Mouse (Mus musculus) left cerebral cortex, adult 18-20 months (tissue): ENCODE measurements around the gene Hhex. TPM values are rescaled to one million over a fixed set of nuclear protein-coding genes. Genes with fewer than 3 reads are reported as not detected.

Experiments used
- DNase-seq, 2 experiments: peaks; one replicate each; pipeline ENCODE4 v3.0.0; 2021 to 2022; ENCODE audit warnings: low spot score in 2 of 2, mixed read lengths in 1 of 2
- total RNA-seq, 2 experiments: library from RNA; stranded (reverse); gene quantifications; 2 replicates each; pipeline ENCODE4 v1.2.3; 2021

Hhex gene
- total RNA-seq, 2 experiments from 2014 or later: 1.7 to 2.0 TPM

- DNase-seq: no peak
Measured at GRCm38 (mm10) chr19:37448212-37448611, 13.6 kb downstream of the Hhex start.

- DNase-seq: no peak
Measured at GRCm38 (mm10) chr19:37449246-37449645, 14.6 kb downstream of the Hhex start.

GRCm38 (mm10) chr19:37455528-37455927, 20.9 kb downstream of the Hhex start:
- no peak for DNase-seq

- no peak for DNase-seq
Measured at GRCm38 (mm10) chr19:37455961-37456360, 21.4 kb downstream of the Hhex start.

DNA sequence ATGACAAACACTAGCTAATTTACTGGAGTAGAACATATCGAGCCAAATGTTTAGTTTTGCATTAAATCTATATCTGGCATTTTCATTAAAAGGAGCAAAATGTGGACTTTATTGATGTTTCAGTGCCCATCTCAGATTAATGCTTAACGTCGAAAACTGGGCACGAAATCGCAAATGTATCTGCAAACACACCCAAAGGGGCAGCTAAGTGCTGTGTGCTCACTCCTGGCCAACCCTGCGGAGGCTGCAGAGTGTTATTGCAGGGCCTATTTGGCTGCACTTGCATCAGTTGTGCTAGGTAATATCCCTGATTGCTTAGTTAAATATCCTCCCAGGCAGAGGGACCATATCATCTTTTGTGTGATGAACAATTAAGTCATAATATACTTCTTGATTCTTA, 23.4 kb downstream of the Hhex start:
- DNase-seq: no peak

GRCm38 (mm10) chr19:37466403-37466802, 31.8 kb downstream of the Hhex start:
- DNase-seq: no peak

GRCm38 (mm10) chr19:37466978-37467377, 32.4 kb downstream of the Hhex start:
- DNase-seq: no peak

- no peak for DNase-seq
Measured at GRCm38 (mm10) chr19:37468841-37469566, 34.4 kb downstream of the Hhex start.

DNA sequence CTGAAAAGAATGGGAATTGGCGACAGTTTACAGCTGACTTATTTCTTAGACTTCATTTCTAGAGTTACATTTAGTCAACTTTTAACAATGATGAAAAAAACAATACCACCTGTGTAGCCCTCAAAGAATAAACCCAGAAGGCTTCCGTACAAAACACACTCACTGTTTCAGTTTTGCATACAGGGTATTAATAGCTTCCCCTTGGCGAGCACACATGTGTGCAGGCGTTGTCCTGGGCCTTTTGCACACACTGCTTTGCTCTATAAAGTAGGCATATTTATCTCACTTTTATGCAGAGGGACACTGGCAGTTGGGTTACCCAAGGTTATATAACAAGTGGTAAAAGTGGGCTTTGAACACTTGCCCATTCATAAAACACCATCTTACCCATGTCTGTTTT, 37.1 kb downstream of the Hhex start:
- DNase-seq: no peak

DNA sequence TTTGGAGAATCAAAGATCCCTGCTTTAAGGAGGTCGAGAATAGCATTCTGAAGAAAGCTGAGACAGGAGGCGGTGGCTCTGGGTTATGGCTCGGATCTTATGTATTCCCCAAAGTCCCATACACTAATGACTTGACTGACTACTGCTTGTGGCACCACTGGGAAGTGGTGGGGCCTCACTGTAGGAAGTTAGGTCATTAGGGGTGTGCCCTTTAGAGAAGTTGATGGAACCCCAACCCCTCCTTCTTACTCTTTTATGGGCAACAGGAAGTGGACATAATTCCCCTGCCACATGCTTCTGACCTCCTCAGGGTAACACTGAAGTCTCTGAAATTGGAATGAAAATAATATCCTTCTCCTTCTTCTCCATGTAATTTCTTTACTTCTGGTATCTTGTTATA, 38.0 kb downstream of the Hhex start:
- DNase-seq: no peak

DNA sequence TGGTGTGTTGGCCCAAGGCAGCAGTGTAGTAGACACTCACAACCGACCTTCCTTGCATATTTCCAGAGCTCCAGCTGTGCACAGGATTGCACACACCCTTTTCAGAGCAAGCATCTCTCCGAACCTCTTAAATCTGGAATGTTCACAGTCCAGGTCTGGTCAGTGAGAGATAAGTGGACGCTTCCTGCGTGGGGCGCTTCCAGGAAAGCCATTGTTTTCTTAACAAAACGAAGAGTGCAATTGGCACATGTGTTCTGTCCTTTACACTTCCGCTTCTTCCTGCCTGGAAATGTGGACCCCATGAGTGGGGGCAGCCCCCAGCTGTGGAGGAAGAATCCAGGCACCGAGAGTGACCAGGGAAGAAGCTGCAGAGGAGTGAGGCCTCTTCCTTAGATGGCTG, 47.1 kb downstream of the Hhex start:
- DNase-seq: no peak

DNA sequence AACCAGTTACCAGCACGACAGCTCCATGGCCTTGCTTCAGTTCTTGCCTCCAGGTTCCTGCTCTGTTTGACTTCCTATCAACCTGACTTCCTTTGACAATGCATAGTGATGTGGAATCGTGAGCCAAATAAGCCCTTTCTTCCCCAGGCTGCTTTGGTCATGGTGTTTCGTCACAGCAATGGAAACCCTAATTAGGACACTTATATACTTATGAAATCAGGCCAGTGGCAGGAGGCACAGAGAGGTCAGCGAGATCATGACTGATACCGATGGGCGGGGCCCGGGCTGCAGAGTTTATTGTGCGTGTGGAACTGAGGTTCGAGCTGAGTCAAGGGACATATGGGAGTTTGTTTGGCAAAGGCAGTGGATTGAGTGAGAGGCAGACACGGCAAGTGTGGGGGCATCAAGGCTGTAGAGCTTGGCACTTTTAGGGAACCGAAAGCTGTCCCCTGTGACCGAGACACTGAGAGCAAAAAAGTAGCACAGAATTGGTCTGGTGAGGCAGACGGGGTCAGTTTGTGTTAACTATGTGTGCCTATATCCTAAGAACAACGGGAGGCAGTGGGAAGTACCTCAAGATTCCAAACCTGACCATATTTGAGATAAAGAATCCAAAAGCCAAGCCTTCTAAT, 48.1 kb downstream of the Hhex start:
- DNase-seq: no peak

- DNase-seq: no peak
Measured at GRCm38 (mm10) chr19:37484787-37485186, 50.2 kb downstream of the Hhex start.

DNA sequence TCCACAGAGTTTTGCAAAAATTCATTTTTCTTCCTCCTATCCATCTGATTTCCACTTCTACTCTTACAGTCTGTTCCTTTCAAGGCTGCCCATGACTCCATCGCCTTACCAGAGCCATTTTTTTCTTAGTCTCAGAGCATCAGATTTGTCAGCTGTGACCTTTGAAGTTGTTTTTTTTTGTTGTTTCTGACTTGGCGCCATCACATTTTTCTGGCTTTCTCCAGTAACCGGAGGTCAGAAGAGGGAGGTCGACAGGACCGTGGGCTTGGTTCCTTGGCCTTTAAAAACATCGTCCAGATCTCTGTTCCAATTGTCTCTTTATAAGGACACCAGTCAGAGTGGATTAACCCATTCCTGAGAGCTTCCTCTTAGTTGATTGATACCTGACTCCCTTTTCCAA, 52.2 kb downstream of the Hhex start:
- no peak for DNase-seq

DNA sequence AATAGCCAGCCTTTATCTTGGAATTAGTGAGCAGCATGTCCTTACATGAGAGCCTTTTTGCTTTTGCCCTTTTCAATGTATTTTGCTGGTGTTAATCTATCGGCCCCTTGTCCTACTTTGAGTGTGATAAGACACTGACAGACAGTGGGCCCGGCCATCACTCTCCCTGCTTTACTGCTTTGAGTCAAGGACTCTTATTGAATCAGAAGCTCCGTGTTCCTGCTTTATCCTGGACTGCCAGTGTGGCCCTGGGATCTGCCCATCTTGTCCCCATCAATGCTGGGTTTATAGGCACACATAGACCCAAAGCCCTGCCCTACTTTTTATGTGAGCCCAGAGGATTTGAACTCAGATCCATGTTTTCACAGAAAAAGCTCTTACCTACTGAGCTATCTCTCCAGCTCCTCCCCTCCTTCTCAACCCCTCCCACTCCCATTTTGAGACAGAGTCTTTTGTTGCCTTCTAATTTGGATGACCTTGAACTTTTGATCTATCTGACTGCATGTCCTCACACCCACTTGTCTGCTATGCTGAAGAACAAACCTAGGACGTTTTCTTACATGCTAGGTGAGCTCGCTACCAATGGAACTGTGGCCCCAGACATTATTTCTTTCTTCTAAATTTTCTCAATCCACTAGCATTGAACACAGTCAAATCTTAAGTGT, 53.3 kb downstream of the Hhex start:
- DNase-seq: no peak

DNA sequence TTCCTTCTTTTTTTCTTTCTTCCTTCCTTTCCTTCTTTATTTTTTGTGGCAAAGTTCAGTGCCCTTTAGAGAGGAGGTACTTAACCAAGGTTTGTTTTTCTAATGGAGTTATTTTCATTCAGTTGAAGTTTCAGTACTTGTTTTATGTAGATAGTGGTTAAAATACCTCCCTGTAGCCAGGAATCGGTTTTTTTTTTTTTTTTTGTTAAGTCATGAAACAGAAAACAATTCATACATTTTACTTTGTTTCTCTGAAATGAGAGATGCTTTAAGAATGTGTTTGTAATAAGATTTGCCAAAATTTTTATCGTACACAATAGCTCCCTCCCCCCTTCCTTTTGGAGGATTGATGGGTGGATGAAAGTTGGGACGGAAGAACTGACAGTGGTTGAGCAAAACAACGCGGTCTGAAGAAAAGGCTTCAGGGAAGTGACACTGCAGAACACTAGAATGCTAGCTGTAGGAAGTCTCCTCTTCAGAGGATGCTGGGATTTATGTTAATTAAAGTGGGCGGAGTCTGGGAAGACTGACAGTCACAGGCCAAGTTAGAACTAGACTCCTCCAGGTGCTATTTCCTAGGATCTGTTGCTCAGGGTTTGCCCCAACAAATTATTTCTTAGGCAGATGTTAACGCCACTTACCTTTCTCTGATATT, 54.1 kb downstream of the Hhex start:
- DNase-seq: no peak

Other genes starting within 250 kb of the Hhex start
- 10 to 100 TPM; 90.6 to 92.7 TPM for gene March5, start 227.3 kb upstream of the Hhex start, total RNA-seq
- 10 to 100 TPM; 87.0 to 97.8 TPM for gene Cpeb3, start 226.2 kb upstream of the Hhex start, total RNA-seq
- 10 to 100 TPM; 55.4 to 58.1 TPM for gene Ide, start 97.0 kb upstream of the Hhex start, total RNA-seq
- gene Kif11, start 58.4 kb upstream of the Hhex start, total RNA-seq: under 1 TPM; 0.45 to 0.53 TPM
- 10 to 100 TPM; 40.6 to 41.3 TPM for gene Exoc6, start 115.6 kb downstream of the Hhex start, total RNA-seq